Comparison of ENCODE assay signal across 8 mouse cellular contexts in the genomic region with DNA sequence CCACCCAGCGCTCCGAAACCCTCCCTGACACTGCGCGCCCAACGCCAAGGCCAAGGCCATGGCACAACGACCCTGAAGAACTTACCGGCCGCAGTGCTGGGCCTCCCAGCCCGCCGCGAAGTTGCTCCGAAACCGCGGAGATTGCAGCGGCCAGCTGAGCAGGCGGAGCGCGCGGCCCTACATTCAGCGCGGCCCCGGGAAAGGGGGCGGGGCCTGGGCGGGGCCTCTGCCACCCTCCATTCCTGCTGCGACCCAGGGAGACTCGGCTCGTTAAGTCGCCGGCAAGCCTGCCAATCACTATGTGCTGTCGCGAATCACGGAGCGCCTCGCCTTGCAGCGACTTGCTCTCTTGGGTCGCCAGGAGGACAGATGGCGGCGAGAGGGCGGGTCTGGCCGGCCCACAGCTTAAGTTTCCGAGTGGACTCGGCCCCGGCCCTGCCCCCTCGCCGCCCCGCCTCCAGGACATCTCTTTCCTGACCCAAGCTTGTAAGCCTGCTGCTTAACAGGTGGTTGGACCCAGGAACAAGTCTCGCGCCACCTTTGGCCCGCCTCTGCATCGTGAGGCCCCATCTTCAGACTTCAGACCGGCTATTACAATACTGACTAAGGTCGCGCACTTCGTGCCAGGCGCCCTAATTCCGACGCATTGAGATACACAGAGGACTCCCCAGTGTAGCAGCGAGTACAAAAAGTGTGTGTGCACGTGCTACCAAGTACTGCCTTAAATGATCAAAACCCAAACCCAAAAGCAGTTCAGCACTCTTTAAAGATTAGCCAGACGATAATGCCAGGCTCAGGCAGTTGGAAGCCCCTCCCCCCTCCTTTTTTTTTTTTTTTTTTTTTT. TPM values are rescaled to one million over a fixed set of nuclear protein-coding genes. Genes with fewer than 3 reads are reported as not detected.
A peak's percentile ranks its signal among the peaks of the same experiment; 100 is the strongest.
DNase-seq lines count a peak whose midpoint lies in the region; ATAC-seq lines count a peak whose summit lies in the region.

A gene (minus strand): TSS at position 425 of the 844 bp plus-strand sequence.

- under 1% methylated on average over 60 of the region's 60 CpGs for WGBS in heart, embryonic 12.5 days
- WGBS in kidney, embryonic 16.5 days: under 1% methylated on average over 60 of the region's 60 CpGs

- H3K27ac ChIP-seq in heart, embryonic 12.5 days (ENCODE audit: poor library complexity, severe bottlenecking): peak within 1 kb of the TSS; percentile 65
- peak within 1 kb of the TSS; percentile 84 for H3K27ac ChIP-seq in kidney, embryonic 16.5 days (ENCODE audit: low read length)

- no peaks in the 10 kb centered on the region for H3K9me3 ChIP-seq in heart, embryonic 12.5 days (replicated peaks)
- no peaks in the 10 kb centered on the region for H3K9me3 ChIP-seq in kidney, embryonic 16.5 days (ENCODE audit: low read length)

- peak within 1 kb of the TSS; percentile 81 for H3K4me3 ChIP-seq in heart, embryonic 12.5 days
- H3K4me3 ChIP-seq in kidney, embryonic 16.5 days (ENCODE audit: low read length): peak within 1 kb of the TSS; percentile 86

- DNase-seq in A20 (ENCODE audit: low read depth, low spot score) (peak; percentile 98), liver (peak; percentile 89)
- DNase-seq in brain, adult 2 months (ENCODE audit: low read depth, low spot score): peak; percentile 99
- DNase-seq in fat pad, adult 2 months (ENCODE audit: extremely low read depth, low read depth, low spot score): peak; percentile 69
- DNase-seq in monocyte, adult 2 months (ENCODE audit: low read depth in 1 of 2, low spot score in 2 of 2): peak; percentile 89 to 92
- peak; percentile 73 to 79 for DNase-seq in spleen, postnatal 14 days (ENCODE audit: low spot score in 2 of 2)

- H3K36me3 ChIP-seq in heart, embryonic 12.5 days: no peaks in the 10 kb centered on the region
- no peaks in the 10 kb centered on the region for H3K36me3 ChIP-seq in kidney, embryonic 16.5 days (ENCODE audit: insufficient read depth, low read length)

- H3K4me2 ChIP-seq in heart, embryonic 12.5 days: peak within 1 kb of the TSS; percentile 91
- peak within 1 kb of the TSS; percentile 96 for H3K4me2 ChIP-seq in kidney, embryonic 16.5 days (replicated peaks; ENCODE audit: low read depth, low read length)

- ATAC-seq in heart, embryonic 12.5 days (ENCODE audit: insufficient number of reproducible peaks, low FRiP score): peak; percentile 96
- peak; percentile 99 for ATAC-seq in kidney, embryonic 16.5 days (ENCODE audit: low FRiP score, low TSS enrichment)

- peak within 1 kb of the TSS; percentile 87 for H3K9ac ChIP-seq in heart, embryonic 12.5 days
- peak within 1 kb of the TSS; percentile 89 for H3K9ac ChIP-seq in kidney, embryonic 16.5 days (replicated peaks; ENCODE audit: low read length)

- peaks cover 36% of the 10 kb centered on the region for H3K4me1 ChIP-seq in heart, embryonic 12.5 days (replicated peaks)
- peaks cover 31% of the 10 kb centered on the region for H3K4me1 ChIP-seq in kidney, embryonic 16.5 days (ENCODE audit: insufficient read depth, low read length)

- no peaks in the 10 kb centered on the region for H3K27me3 ChIP-seq in heart, embryonic 12.5 days (replicated peaks)
- H3K27me3 ChIP-seq in kidney, embryonic 16.5 days (ENCODE audit: insufficient read depth, low read length): no peaks in the 10 kb centered on the region

RNA-seq across cellular contexts. Expression of the gene that starts here (rescaled TPM):
- polyA plus RNA-seq in heart, embryonic 12.5 days (2016; fragmentation: Nextera tagmentation; extraction: Ambion mirVana): 32.0 and 32.7 TPM in 2 replicates
- polyA plus RNA-seq in kidney, embryonic 16.5 days (2015; fragmentation: Nextera tagmentation; extraction: Ambion mirVana): 21.0 and 21.9 TPM in 2 replicates

Comparison
In these comparisons a context has a peak if more than half of its experiments do, and no peak if none do; other contexts are left out.
1. Peak in every context shown above with its lines: DNase-seq, ATAC-seq, H3K4me3 ChIP-seq and H3K27ac ChIP-seq.